Mouse (Mus musculus) layer of hippocampus, postnatal 25 days (tissue): ENCODE results near the gene Tmed4. TPM values are rescaled to one million over a fixed set of nuclear protein-coding genes. Genes with fewer than 3 reads are reported as not detected.
A peak's percentile ranks its signal among the peaks of the same experiment; 100 is the strongest.
"Not testable (repeated sequence)": the region's sequence is repeated elsewhere in the genome, so short reads cannot be mapped to it uniquely, and the experiment has no call there.

ENCODE experiments used
- DNase-seq, 2 experiments: peaks; one replicate each; pipeline ENCODE4 v3.0.0; 2022; ENCODE audit warnings: mixed read lengths in 2 of 2, low spot score in 1 of 2; ENCODE audit errors: extremely low spot score in 1 of 2
- total RNA-seq, 2 experiments: library from RNA; stranded (reverse); gene quantifications; 2 replicates each; pipeline ENCODE4 v1.2.3; 2021

Gene Tmed4
- total RNA-seq, 2 experiments from 2014 or later: 102 TPM

DNA sequence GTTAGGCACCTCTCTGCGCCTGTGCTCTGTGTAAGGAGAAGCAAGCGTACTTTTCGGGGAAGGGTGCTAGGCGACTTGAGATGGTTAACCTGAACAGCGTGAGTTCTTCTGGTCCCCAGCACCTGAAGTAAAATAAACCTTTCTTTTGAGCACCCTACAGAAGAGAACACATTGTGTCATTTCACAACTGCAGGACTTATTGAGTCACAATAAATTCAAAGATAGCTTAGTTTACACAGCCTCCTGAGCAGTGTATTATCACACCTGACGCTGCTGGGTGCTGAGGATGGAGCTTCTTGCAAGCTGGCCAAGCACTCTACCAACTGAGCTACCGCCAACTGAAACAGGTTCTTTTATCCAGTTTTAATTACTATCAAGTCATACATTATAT is 419 bp upstream of the Tmed4 start:
- no peak for DNase-seq

DNA sequence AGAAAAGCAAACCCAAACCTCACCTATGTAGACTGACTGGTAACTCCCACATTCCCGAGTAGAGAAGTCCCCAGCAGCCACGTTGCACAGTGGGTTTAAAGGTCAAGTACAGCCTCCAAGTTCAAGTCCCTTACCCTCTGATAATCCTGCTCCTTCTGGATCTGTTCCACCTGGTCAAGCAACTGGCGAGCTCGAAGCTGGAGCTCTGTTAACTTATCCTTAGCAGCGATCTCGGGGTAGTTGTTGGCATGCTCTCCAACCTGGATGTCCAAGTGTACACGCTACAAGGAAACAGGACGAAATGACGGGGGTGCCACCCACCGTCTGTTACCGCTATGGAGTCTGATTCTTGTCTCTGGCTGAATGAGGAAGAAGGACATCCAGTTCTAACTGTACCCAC is 1.1 kb downstream of the Tmed4 start:
- no peak for DNase-seq

DNA sequence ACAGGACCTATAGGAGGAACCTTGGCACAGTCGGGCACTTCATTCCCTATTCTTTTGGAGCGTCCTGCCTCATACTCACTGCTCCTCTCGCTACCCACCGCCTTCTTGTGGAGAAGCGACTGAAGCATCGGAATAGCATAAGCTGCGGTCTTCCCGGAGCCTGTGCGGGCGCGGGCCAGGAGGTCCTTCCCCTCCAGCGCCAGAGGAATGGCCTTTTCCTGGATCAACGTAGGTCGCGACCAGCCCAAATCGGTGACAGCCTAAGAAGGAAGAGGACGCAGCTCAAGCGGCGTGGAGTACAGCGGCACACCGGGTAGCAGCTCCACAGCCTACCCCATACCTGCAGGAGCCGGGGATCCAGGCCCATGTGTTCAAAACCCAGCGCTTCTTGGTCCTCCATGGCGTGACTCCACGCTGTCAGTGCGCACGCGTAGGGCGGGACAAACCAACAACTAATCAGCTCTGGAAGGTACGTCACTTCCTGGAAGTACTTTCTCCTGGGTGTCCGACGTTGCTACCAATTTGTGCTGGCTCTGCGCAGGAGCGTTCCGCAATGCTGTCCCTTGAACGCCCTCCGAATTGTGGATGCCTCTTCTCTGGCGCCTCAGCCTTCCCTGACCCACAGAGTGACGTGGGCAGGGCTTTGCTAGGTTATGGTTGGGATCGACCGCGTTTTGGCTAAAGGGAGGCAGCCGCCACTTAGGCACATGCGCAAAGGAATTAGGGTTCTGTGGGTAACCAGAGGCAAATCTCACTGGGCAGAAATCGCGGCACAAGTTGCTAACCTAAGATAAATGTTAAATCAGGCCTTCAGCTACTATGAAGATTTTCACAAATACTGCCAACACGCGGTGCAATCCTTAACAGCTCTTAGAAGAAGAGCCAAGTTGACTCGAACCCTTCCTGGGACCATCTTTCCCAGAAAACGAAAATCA is 7.1 kb downstream of the Tmed4 start, which contains the start of gene Ddx56:
Ddx56 (minus strand) TSS at position 453 of the 935 bp plus-strand sequence.
- peak; percentile 71 to 80 for DNase-seq

DNA sequence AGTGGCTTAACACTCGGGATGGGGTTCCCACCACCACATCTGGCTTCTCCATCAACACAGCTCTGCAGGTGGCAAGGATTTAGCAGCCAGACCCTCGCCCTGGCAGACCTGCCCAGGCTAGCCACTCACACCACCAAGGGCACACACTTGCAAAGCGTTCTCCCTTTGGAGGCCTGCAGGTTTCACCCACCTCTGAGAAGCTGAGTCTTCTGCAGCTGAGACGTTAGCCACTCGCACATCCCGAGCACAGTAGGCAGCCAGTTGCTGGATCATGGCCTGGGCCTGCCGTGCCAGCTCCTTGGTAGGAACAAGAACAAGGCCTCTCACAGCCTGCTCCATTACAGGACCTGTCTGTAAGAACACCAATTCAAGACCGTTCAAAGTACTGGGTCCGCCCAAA is 8.0 kb downstream of the Tmed4 start:
- no peak for DNase-seq

DNA sequence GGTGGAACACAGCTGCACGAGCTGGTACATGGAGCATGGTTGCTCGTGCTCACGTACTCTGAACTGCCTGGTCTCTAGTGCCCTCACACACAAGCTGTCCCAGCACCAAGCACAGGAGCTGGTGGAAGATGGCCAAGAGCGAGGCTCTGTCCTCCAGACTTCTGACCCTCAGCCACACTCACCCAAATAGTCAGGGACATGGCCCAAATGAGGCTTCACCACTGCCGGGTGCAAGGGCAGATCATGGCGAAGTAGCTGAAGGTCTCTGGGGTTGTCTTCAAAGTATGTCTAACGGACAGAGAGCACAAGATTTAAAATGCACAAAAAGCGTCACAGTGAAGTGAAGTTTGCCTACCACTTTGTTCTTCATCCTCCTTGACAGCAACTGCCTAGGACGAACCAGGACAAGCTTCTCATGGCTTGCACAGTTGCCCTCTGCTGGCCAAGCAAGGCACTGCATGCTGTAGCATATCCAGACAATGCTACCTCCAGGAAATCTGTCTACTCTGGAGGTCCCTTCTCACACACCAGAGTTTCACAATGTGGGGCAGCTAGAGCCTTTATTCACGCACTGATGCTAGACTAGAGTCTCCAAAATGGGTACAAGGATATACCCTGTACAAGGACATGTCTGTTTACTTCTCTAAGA is 13.1 kb downstream of the Tmed4 start:
- peak; percentile 51 to 88 for DNase-seq

DNA sequence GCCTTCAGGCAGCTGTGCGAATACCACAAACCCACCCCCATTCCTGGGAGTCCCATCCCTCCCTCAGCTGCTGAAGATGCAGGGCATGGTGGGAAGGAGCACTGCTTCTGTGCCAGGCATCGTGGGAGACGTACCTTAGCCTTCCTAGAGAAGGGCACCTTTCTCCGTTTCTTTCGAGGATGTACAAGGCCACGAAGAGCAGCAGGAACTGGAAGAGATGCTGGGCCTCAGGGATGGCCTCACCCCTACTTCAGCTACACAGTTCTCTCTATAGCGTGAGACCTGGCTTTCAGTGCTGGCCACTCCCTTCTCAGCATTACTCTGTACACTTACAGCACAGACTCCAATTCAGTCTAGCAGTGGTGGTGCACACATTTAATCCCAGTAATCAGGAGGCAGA is 15.3 kb downstream of the Tmed4 start:
- DNase-seq: no peak

DNA sequence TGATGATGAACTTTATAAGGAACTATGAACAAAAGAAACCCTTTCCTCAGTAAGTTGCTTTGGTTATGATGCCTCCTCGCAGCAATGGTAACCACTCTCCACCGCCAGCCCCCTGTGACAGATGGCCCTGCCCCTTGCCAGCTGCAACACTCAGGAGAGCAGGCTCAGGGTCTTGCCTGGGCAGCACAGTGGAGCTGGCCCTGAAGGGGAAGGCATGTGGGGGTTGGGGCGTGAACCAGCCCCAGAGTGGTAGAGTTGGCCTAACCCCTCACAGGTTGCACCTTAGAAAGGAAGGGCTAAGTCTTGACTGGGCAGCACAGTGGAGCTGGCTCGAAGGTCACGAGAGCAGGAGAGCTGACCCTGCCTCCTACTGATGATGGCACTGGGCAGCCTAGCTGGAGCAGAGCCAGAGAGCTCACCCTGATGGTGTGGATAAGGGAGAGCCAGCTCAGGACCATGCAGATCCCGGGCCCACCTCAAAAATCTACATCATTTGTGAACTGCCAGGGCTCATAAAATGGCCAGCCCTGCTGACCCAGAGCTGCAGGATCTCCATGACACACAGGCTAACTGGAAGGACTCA is 18.1 kb downstream of the Tmed4 start:
- DNase-seq: no peak

DNA sequence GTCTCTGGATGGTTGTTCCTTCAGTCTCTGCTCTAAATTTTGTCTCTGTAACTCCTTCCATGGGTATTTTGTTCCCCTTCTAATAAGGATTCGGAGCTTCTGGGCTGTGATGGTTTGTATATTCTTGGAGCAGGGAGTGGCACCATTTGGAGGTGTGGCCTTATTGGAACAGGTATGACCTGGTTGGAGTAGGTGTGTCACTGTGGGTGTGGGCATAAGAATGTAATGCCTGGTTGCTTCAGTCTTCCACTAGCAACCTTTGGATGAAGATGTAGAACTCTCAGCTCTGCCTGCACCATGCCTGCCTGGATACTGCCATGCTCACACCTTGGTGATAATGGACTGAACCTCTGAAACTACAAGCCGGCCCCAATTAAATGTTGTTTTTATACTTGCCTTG is 20.1 kb downstream of the Tmed4 start:
- DNase-seq: not testable (repeated sequence)

DNA sequence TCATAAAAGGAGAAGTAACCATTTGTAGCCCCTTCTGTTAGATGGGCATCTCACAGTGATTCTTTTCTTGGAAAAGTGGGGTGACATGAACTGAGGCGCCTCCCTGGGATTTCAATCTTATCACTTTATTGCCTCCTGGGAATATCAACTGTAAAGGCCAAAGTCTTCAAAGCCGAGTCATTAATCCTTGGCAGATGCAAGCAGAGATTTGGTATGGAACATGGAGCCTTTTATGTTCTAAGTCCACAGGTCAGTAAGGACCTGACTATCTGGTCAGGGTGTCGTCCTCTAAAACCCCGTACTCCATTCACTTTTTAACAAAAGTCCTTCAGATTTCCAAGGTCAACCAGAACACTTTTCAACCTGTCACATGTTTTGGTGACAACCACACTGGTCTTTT is 21.8 kb downstream of the Tmed4 start:
- DNase-seq: no peak

DNA sequence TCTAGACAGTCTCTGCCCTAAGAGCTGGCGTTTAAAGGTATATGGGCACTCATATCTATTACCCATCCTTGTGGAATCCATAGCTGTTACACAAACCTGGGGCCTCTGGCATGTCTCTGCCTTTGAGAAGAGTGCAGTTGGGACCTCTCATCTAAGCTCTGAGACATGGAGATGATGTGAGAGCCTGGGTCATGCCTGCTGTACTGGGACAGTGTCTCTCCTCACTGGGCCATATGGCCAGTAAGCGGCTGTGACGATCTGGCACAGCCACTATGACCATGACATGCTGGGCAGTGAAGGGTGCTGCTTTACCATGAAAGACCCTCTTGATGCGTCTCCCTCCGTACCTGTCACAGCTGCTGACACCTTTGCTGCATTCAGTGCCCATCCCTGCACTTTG is 22.4 kb downstream of the Tmed4 start:
- no peak for DNase-seq

DNA sequence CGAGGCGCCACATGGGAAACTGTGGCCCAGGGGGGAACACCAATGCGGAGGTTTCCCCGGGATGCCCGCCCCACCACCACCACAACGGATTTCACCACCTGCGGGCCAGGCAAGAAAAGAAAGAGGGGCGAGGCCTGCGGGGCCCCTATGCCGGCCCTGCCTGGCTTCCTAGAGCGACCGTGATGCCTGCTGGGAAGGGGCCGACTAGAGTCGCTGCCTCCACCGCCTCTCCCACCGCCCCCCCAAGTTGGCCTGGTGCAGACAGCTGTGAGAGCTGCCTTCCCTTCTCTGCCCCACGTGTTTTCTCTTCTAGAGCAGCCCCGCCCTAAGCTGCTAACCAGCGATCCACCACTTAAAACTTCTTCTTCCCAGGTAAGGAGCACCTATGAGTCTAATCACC is 30.0 kb downstream of the Tmed4 start:
- DNase-seq: no peak

DNA sequence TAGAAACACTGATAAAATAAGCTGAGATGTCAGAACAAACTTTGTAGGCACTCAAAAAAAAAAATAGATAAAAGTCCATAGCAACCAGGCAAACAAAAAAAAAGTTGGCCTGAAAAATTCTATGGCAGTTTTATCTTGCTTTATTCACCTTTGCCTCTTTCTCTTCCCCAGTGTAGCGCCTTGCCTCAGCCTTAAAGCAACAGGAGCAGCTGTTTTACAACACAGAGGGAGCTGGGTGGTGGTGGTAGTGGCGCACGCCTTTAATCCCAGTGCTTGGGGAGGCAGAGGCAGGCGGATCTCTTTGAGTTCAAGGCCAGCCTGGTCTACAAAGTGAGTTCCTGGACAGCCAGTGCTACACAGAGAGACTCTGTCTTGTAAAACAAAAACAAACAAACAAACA is 41.6 kb downstream of the Tmed4 start:
- no peak for DNase-seq

DNA sequence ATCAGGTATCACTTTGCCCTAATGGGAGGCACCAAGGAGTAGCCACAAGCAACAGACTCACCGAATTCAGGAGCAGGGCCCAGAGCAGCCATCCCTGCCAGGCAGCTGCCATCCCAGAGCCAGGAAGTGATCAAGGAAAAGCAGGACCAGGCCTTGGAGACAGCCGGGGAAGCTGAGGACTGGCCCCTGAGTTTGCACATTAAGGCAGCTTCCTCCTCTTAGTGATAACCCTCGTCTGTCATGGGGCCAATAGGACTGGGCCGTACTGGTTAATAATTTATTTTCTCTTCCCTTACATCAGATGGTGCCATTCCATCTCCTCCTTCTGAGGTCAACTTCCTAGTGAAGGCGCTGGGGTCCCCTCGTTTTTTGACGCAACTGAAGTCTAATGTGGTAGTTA is 44.7 kb downstream of the Tmed4 start, which contains the start of gene Npc1l1:
Npc1l1 (minus strand) TSS at position 132 of the 400 bp plus-strand sequence.
- no peak for DNase-seq

DNA sequence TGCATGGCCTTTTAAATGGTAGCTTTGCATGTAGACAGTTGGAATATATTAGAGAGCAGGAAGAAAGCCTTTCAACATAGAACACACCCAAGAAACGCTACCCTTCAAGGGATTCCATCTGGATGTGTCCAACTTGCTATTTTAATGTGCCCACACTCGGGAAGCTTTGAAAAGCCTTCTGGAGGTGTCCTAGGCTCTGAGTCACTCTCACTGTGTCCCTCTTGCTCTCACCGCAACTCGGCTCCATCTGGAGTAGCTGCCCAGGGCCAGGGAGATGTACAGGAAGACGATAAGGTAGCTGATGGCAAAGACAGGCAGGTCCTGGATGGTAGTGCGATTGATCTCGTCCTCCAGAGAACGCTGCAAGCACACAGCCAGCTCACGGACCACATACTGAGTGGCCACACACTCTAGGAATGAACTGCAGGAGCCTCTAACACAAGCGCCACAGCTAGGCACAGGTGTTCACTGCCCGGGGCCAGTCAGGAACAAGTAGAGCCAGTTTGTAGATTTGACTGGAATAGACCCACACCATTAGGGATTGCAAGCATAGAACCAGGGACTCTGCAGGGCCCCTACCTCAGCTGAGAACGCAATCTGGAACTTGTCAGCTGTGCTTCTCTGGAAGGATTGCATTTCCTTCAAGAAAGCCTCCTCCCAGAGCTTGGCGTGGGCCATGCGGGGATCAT is 50.0 kb downstream of the Tmed4 start:
- DNase-seq: no peak

DNA sequence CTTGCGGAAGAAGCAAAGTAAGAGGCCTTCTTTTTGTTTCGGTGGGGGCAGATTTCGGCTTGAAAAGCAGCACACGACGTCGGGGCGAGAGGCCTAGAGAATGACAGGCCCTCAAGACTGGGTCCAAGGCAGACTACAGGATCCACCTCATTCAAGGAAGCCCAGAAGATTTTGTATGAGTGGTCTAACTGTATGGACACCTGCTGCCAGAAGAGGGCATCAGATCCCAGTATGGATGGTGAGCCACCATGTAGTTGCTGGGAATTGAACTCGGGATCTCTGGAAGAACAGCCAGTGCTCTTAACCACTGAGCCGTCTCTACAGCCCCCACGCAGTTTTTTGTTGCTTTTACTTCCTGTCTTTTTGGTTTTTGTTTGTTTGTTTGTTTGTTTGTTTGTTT is 52.5 kb downstream of the Tmed4 start:
- DNase-seq: no peak

Other genes with a start within 250 kb of the Tmed4 start
- gene Camk2b, start 208.5 kb downstream of the Tmed4 start, total RNA-seq: 1,000 to 10,000 TPM; 1,142 to 1,238 TPM
- under 1 TPM; 0.17 to 0.31 TPM for gene A730071L15Rik, start 74.8 kb downstream of the Tmed4 start, total RNA-seq
- gene Nudcd3, start 74.5 kb downstream of the Tmed4 start, total RNA-seq: 100 to 1,000 TPM; 111 to 113 TPM
- gene Npc1l1, start 44.7 kb downstream of the Tmed4 start, total RNA-seq: under 1 TPM; 0.15 to 0.26 TPM
- gene Ddx56, start 7.1 kb downstream of the Tmed4 start, total RNA-seq: 10 to 100 TPM; 41.4 to 43.1 TPM
- 100 to 1,000 TPM; 229 to 239 TPM for gene Ogdh, start 16.8 kb upstream of the Tmed4 start, total RNA-seq
- gene Zmiz2, start 114.2 kb upstream of the Tmed4 start, total RNA-seq: 100 to 1,000 TPM; 165 to 189 TPM
- 1,000 to 10,000 TPM; 1,673 to 1,893 TPM for gene Ppia, start 140.6 kb upstream of the Tmed4 start, total RNA-seq
- gene H2afv, start 169.6 kb upstream of the Tmed4 start, total RNA-seq: 10 to 100 TPM; 40.9 to 42.0 TPM
- 100 to 1,000 TPM; 253 to 270 TPM for gene Purb, start 201.0 kb upstream of the Tmed4 start, total RNA-seq
- gene Myo1g, start 246.1 kb upstream of the Tmed4 start, total RNA-seq: under 1 TPM; 0.20 to 0.47 TPM